Mouse (Mus musculus): ENCODE data around the gene Ikzf3. TPM values are rescaled to one million over a fixed set of nuclear protein-coding genes. Genes with fewer than 3 reads are reported as not detected.

The Ikzf3 gene
- total RNA-seq, 1 experiment from 2014 or later, result 0.30 TPM

DNA sequence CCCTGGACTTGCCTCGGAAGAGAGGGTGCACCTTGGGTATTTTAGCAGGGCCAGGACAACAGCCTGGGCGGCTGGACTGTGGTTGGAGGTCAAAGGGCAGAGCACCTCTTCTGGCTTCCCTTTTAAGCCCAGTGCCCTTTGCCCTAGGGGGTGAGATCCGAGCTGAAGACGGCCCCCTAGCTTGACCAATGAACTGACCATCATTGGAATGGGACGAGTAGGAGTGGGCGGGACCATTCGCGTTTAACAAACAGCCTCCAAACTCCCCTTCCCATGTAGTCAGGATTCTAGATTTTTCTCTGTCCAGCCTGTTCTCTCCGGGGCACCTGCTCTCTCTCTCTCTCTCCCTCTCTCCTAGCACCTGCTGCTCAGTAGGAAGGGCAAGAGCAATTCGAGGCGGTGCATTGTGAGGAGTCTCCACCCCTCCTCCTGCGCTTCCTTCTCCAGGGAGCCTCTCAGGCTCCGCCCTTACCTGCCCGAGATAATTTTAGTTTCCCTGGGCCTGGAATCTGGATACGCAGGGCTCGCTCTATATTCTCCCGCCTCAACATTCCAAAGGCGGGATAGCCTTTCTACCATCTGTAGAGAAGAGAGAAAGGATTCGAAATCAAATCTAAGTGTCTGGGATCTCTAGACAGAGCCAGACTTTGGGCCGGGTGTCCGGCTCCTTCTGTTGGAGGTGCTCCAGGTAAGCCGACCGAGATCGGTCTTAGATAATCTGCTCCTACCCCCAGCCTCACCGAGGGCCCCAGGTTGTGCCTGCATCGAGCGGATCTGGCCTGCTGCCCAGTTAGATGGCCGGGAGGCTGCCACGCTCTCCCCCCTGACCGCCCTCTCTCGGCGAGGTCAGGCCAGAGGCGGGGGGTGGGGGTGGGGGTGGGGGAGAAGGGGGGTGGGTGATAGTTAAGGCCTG lies 99.0 kb downstream of the Ikzf3 start:
- DNase-seq, result no peak

- no peak for DNase-seq
Measured at GRCm38 (mm10) chr11:98446213-98446561, 99.6 kb downstream of the Ikzf3 start, which contains the start of gene Grb7. TSS of gene Grb7 (plus strand) at chr11:98446394.

GRCm38 (mm10) chr11:98445679-98446078 lies 100.2 kb downstream of the Ikzf3 start:
- DNase-seq, result no peak

GRCm38 (mm10) chr11:98445238-98445637 lies 100.6 kb downstream of the Ikzf3 start:
- DNase-seq, result no peak

DNA sequence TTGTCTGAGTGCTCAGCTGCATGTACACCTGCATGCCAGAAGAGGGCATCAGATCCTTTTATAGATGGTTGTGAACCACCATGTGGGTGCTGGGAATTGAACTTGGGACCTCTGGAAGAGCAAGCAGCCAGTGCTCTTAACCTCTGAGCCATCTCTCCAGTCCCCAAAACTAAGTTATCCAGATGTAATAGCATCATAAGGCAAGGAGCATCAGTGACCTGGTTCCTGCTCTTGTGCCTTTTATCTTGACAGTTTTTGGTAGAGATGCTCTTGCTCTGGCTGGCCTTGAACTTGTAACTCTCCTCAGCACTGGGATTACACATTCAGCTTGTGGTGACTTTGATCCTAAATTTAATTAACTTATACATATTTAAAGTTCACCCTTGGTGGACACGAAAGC lies 102.1 kb downstream of the Ikzf3 start:
- no peak for DNase-seq

GRCm38 (mm10) chr11:98438331-98439158 lies 107.3 kb downstream of the Ikzf3 start, which contains the start of gene Mien1:
TSS of gene Mien1 (minus strand) at chr11:98438991.
- DNase-seq, result peak; percentile 96

DNA sequence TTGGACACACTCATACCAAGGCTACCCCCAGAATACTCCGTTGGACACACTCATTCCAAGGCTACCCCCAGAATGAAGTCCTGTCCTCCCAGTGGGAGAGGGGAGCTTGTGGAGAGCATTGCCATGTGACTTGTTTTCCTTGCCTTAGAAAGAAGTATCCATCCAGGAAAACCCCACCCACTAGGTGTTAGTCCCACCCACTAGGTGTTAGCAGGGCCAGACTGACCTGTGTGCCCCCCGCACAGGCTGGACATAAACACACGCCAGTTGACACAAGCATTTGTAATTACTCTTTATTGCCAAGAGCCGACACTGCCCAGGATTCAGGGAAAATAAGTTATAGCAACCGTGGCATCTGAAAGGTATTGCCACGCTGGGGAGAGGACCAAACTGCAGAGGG lies 108.4 kb downstream of the Ikzf3 start:
- no peak for DNase-seq

- no peak for DNase-seq
Measured at GRCm38 (mm10) chr11:98435723-98436122, 110.1 kb downstream of the Ikzf3 start.

DNA sequence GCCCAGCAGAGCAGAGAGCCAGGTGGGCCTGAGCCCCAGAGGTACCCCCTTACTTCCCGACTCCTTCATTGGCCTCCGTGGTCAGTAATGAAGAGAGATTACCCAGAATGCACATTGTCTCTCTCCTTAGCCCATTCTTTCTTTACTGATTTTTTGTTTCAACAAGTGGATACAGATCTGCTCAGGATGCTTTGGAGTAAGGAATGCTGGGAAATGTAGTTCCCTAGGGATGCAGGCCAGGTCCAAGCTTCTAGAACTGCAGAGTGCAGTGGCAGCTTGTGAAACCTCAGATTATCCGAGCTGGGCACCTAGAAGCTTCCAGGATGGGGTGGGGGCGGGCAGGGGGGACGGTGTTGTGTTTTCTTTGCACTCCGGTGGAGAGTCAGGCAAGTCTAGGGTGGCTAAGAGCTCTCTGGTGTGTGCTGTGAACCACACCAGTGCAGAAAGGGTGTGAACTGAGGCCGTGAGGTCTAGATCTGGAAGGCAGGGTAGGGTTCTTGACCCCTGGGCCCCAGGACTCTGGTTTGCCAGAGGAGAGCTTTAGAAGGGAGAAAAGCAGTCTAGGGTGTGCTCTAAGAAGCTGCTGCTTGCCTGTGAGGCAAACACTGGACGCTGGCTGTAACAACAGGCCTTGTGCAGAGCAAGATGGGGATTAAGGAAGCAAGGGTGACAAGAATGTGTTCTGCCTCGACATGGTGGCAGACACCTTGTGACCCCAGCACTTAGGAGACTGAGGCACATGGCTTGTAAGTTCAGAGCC lies 113.9 kb downstream of the Ikzf3 start:
- no peak for DNase-seq

GRCm38 (mm10) chr11:98428436-98428835 lies 117.4 kb downstream of the Ikzf3 start:
- no peak for DNase-seq

GRCm38 (mm10) chr11:98426592-98426991 lies 119.2 kb downstream of the Ikzf3 start:
- DNase-seq, result no peak

- no peak for DNase-seq
Measured at GRCm38 (mm10) chr11:98418939-98419547, 126.8 kb downstream of the Ikzf3 start.

DNA sequence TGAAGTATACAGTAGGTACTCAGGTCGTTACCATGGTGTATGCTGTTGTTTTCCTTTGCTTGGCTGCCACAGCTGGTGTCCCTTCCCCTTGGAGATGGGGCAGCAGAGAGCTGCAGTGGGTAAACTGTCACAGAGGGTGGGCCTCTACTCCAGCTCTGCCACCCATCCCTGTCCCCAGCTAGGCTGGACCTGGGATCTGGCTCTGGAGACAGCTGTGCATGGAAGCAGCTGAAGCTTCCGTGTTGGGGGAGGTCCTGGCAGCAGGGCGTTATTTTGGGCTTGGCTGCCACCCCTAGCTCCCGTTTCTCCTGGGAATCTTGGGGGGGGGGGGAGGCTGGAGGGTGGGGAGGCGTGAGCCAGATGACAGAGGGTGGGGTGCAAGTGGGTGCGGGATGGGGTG lies 127.6 kb downstream of the Ikzf3 start:
- DNase-seq, result no peak

DNA sequence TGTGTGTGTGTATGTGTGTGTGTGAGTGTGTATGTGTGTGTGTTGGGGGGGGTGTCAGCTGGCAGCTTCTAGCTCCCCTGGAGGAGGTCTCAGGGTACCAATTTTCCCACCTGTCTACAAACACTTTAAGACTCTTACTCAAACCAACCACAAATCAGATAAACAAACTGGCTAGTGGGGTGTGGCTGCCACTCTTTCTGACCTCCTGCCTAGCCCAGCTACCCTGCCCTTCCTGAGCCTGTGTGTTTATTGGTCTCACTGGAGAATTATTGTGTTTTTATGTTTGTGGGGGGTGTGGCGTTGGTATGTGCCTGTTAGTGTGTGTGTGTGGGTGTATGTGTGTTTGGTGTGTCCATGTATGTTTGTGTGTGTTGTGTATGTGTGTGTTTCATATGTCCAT lies 128.8 kb downstream of the Ikzf3 start:
- DNase-seq, result no peak

Other genes with a start within 250 kb of the Ikzf3 start
- gene Neurod2, start 216.4 kb downstream of the Ikzf3 start, total RNA-seq (2021), result not detected in 2 replicates
- gene Ppp1r1b, start 197.6 kb downstream of the Ikzf3 start, total RNA-seq (2021), result 0.24 TPM in 1 of 2 replicates, not detected in the other
- gene Stard3, start 187.7 kb downstream of the Ikzf3 start, total RNA-seq (2021), result 23.6 and 23.9 TPM in 2 replicates
- gene Tcap, start 162.2 kb downstream of the Ikzf3 start, total RNA-seq (2021), result 0.91 TPM in 1 of 2 replicates, not detected in the other
- 458 and 547 TPM in 2 replicates for gene Pnmt, start 159.6 kb downstream of the Ikzf3 start, total RNA-seq (2021)
- 3.6 and 6.5 TPM in 2 replicates for gene Pgap3, start 145.5 kb downstream of the Ikzf3 start, total RNA-seq (2021)
- 3.8 and 6.2 TPM in 2 replicates for gene Erbb2, start 133.6 kb downstream of the Ikzf3 start, total RNA-seq (2021)
- 80.3 and 84.7 TPM in 2 replicates for gene Mien1, start 107.0 kb downstream of the Ikzf3 start, total RNA-seq (2021)
- gene Grb7, start 99.6 kb downstream of the Ikzf3 start, total RNA-seq (2021), result 1.0 TPM in 1 of 2 replicates, not detected in the other
- gene Zpbp2, start 5.1 kb upstream of the Ikzf3 start, total RNA-seq (2021), result 0.70 TPM in 1 of 2 replicates, not detected in the other
- 96.8 and 98.6 TPM in 2 replicates for gene Ormdl3, start 41.3 kb upstream of the Ikzf3 start, total RNA-seq (2021)
- gene Lrrc3c, start 52.3 kb upstream of the Ikzf3 start, total RNA-seq (2021), result not detected in 2 replicates
- gene Gm12355, start 79.6 kb upstream of the Ikzf3 start, total RNA-seq (2021), result 7.6 and 13.5 TPM in 2 replicates
- gene Gsdma3, start 80.3 kb upstream of the Ikzf3 start, total RNA-seq (2021), result 25.1 and 29.1 TPM in 2 replicates
- gene Gsdma2, start 100.7 kb upstream of the Ikzf3 start, total RNA-seq (2021), result 0.88 and 1.8 TPM in 2 replicates
- not detected in 2 replicates for gene Gsdma, start 118.3 kb upstream of the Ikzf3 start, total RNA-seq (2021)
- 134 and 138 TPM in 2 replicates for gene Psmd3, start 136.5 kb upstream of the Ikzf3 start, total RNA-seq (2021)
- not detected in 2 replicates for gene Csf3, start 155.2 kb upstream of the Ikzf3 start, total RNA-seq (2021)
- 40.9 and 61.5 TPM in 2 replicates for gene Med24, start 183.4 kb upstream of the Ikzf3 start, total RNA-seq (2021)
- gene Thra, start 194.6 kb upstream of the Ikzf3 start, total RNA-seq (2021), result 82.5 and 89.4 TPM in 2 replicates
- 234 and 238 TPM in 2 replicates for gene Nr1d1, start 229.3 kb upstream of the Ikzf3 start, total RNA-seq (2021)
- gene Msl1, start 249.5 kb upstream of the Ikzf3 start, total RNA-seq (2021), result 109 and 113 TPM in 2 replicates